Mouse (Mus musculus) brain, embryonic 14.5 days (tissue): Measurements from ENCODE around the gene Dip2c. TPM values are rescaled to one million over a fixed set of nuclear protein-coding genes. Genes with fewer than 3 reads are reported as not detected.

Source experiments
- DNase-seq: peaks from one replicate; pipeline ENCODE4 v3.0.0-alpha.2; 2011; ENCODE audit warnings: low read depth
- CTCF ChIP-seq: fragments of 200-500 bp; IDR thresholded peaks from 2 replicates; pipeline ENCODE4 v1.5.1; 2012; ENCODE audit warnings: inconsistent platforms, mild to moderate bottlenecking, moderate library complexity, borderline replicate concordance; ENCODE audit not compliant: insufficient read depth, insufficient read length; ENCODE audit errors: extremely low read depth
- POLR2A ChIP-seq: fragments of 200-500 bp; IDR thresholded peaks from 2 replicates; pipeline ENCODE4 v1.6.1; 2012; ENCODE audit warnings: mild to moderate bottlenecking, inconsistent platforms, borderline replicate concordance; ENCODE audit not compliant: poor library complexity, insufficient read depth, insufficient read length, severe bottlenecking; ENCODE audit errors: extremely low read depth
- polyA plus RNA-seq: library from polyadenylated mRNA; depleted of rRNA; stranded (reverse); fragments of >200 nt; gene quantifications from 2 replicates; pipeline ENCODE4 v1.2.3, GENCODE M21; 2012

Dip2c gene
- polyA plus RNA-seq, 1 experiment, result 29.5 TPM

DNA sequence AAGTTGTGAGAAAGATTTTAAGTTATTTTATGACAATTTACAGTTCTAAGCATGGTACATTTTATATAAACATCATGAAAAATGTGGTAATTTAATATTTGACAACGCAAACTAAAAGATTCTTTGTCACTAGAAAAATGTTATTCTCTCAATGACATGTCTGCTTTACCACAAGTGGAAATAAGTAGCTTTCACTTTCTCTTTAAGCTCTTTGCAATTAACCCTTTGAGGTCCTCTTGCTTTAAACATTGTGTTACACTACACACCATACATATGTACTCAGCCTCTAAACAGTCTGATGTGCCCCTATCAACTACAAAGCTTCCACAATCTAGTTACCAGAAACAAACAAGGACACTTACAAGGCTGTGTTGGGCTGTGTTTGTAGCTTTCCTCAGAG lies 153.6 kb downstream of the Dip2c start:
- DNase-seq, result no peak
- TF ChIP-seq POLR2A, result no peak
- no peak for TF ChIP-seq CTCF

GRCm38 (mm10) chr13:9430724-9431123 lies 154.4 kb downstream of the Dip2c start:
- TF ChIP-seq CTCF (no peak), POLR2A (no peak)
- DNase-seq, result no peak

GRCm38 (mm10) chr13:9431441-9431840 lies 155.1 kb downstream of the Dip2c start:
- no peak for DNase-seq
- TF ChIP-seq POLR2A (no peak), CTCF (no peak)

- TF ChIP-seq CTCF (no peak), POLR2A (no peak)
- no peak for DNase-seq
Measured at GRCm38 (mm10) chr13:9443066-9443465, 166.7 kb downstream of the Dip2c start.

DNA sequence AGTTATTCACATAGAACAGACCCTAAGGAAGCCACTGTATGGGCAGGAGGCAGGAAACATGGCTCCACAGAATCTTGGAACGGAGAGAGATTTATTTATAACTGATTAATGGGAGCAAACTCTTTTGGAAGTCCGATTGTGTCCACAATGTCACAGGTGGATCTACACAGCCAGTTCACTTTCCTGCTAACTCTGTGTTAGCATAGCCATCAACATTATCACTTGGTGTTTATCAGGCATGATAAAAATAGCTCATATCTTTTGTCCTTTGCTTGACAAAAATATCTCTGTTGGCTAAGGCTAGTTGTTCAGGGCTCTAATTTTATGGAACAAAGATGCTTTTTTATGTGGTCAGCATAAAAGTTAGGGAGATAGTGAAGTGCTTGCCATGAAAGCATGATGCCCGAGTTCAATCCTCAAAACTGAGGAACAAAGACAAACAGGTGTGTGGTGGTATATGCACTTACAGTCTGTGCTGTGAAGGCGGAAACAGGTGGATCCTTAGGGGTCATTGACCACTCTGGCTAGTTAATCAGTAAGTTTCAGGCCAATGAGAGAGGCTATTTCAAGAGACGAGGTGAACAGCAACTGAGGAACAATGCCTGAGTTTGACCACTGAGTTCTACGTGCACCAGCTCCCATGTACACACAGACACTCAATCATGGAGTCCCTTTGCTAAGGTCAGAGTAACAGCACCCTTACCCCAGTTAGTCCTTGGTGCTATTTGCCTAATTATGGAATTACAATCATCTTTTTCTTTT lies 169.4 kb downstream of the Dip2c start:
- TF ChIP-seq CTCF (no peak), POLR2A (no peak)
- DNase-seq, result no peak

DNA sequence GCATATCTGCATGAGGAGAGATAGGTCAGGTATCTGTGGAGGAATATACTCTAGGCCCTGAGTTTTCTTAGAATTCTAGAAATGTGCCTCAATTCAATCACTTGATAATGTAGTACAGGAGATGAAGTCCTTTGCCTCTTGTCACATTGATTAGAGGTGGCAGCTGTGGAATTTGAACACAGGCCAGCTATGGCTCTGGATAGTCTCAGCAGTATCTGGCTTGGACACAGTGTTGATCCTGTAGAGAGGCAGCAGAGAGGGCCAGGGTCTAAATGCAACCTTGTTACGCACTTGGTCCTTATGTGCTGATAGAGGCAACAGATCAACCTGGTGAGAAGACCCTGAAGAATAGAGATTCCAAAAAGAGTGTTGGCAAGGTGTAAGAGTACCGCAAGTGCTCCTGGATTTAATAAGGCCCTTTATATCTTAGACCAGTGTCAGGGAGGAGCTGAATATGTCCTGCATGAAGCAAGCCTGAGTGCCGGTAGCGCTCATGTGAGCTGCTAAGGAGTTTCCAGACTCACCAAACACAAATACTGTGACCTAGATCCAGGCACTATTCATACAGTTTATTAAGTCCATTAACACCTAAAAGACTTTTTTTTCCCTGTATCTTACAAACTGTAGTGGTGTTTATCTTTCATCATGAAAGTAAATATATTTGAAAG lies 170.3 kb downstream of the Dip2c start:
- no peak for DNase-seq

GRCm38 (mm10) chr13:9450276-9450675 lies 173.9 kb downstream of the Dip2c start:
- TF ChIP-seq POLR2A (no peak), CTCF (no peak)
- DNase-seq, result no peak

More for the DNA sequence above, 170.3 kb downstream of the Dip2c start:
- TF ChIP-seq CTCF (no peak), POLR2A (no peak)

DNA sequence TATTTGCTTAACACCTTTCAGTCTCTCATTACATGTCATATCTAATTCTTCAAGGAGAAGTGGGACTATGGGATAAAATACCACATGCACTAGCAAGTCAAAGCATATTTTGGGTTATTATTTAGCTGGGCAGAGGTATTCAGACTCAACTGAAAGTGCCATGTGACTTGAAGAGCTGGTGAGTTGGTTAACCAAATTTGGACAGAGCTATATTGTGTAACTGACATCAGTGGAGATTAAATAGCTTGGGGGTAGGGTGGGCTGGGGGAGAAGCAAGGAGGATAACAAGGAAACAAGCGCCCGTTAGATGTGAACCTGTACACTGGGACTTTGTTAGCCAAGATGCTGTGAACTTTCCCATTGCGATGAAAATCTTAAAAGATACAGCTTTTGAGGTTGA lies 175.6 kb downstream of the Dip2c start:
- TF ChIP-seq POLR2A (no peak), CTCF (no peak)
- DNase-seq, result no peak

DNA sequence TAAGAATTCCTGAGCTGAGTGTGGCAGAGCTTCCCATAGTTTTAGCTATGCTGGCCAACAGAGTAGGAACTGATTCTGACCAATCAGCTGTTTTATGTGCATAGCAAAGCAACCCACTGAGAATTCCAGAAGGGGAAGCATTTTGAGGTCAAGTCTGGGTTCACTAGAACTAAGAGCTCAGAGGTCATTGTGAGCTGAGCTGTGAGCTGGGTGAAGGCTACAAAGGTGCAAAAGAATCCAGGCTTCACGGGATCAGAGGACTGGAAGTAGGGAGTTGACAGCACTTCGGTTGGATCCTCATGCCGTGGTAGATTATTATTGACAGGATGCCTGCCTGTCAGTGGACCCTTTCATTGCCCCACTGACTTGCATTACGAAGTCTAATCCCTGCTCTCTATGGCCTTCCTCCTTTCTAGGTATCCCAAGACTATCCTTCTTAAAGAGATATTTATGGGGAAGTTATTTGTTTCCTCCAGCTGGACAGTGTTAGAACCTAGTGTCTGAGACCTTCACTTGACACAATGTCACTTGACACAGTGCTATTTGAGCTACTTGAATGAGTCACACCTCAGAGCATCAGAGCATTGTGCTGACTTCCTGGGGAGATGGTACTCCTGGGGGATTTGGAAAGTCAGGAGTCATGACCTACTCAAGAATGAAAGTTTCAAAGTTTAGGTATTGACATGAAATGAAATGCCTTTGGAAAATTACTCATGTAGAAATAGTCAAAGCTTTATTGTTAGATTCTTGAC lies 178.3 kb downstream of the Dip2c start:
- TF ChIP-seq CTCF (no peak), POLR2A (no peak)
- no peak for DNase-seq

DNA sequence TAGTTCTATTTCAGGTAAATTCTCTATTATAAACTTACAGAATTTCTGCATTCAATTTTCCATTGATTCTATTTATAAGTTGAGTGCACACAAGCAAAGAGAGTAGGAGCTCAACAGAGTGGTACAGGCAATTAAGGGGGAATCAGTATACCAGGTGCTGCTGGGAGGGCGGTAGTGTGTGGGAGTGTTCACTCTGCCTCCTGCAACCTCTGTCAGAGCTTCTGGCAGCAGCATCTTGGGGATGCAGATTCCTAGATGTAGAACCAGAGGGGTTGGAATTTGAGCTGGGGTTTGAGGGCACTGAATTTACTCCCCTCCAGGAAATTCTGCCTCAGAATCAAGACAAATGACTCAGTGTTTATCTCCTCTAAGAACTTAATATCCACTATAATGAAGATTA lies 179.7 kb downstream of the Dip2c start:
- DNase-seq, result no peak
- TF ChIP-seq POLR2A, result no peak
- no peak for TF ChIP-seq CTCF
